Comparison of ENCODE assay signal across 17 mouse cellular contexts in the genomic region with DNA sequence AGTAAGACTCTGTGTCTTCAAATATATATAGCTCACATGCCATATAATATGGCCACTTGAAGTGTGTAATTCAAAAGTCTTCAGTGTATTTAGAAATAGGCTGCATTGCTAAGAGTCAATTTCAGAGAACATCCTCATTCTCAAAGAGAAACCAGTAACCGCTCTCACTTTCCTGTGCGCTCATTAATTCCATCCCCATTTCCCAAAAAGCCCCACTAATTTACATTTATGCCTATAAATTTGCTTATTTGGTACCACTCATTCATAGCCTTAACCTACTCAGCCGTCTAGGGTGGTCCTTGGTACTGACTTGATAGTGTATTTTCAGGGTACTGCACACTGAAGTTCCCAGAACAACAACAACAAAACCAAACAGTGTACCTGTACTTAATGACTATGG.
"Had no signal": no experiment of that assay in that cellular context is flagged by ENCODE, and none has a peak within 500 bp of the region (broad histone marks: within the 10 kb centered on the region; RNA-seq: fewer than 3 reads in every experiment).

No protein-coding gene starts in this region.

- ATAC-seq: hindbrain, embryonic 16.5 days; inflammation-experienced regulatory T-cells, adult 6 months; intestine, embryonic 15.5 days; intestine, postnatal 0 days had no signal

- DNase-seq: gastrocnemius, adult 2 months; gastrocnemius, postnatal 10 days; gastrocnemius, postnatal 25 days; heart, adult 2 months; heart, postnatal 4 days; kidney, adult 18-20 months; kidney, adult 8-10 months; kidney, postnatal 10 days; kidney, postnatal 25 days; kidney, postnatal 4 days; layer of hippocampus, postnatal 36 days; liver; liver, embryonic 13.5 days had no signal
